Mouse (Mus musculus) cerebellum, adult 2 months (tissue): ENCODE measurements around the gene Os9.

Experiments used
- CTCF ChIP-seq: fragments of 200-500 bp; IDR thresholded peaks from 2 replicates; pipeline ENCODE4 v1.5.1; 2011; ENCODE audit warnings: low read depth, mild to moderate bottlenecking, control low read depth, low read length, moderate library complexity, borderline replicate concordance; ENCODE audit not compliant: insufficient read depth
- POLR2A ChIP-seq: fragments of 200-500 bp; IDR thresholded peaks from 2 replicates; pipeline ENCODE4 v1.6.1; 2011; ENCODE audit warnings: low read length, control low read depth, borderline replicate concordance; ENCODE audit not compliant: insufficient read depth

- TF ChIP-seq CTCF (no peak), POLR2A (no peak)
These were observed 11.5 kb upstream of the Os9 start for GRCm38 (mm10) chr10:127132469-127132868.
